Mouse (Mus musculus) embryonic stem cell, embryonic (primary cell): ENCODE data around the gene Smg6.

ENCODE experiments used
- CTCF ChIA-PET, 4 experiments: fragments of 300-600 bp in 2 of 4; fragments of 350-600 bp in 2 of 4; sonication (Branson Sonifier 250); formaldehyde crosslinking; loops; one replicate each; lab custom pipeline; 2022; ENCODE audit warnings: inconsistent platforms in 2 of 4; lab: Charles Lee
- POLR2A ChIA-PET, 4 experiments: fragments of 300-600 bp in 2 of 4; fragments of 350-600 bp in 2 of 4; sonication (Branson Sonifier 250); formaldehyde crosslinking; loops; one replicate each; lab custom pipeline; 2022; ENCODE audit warnings: antibody characterized with exemption in 4 of 4, inconsistent platforms in 1 of 4; lab: Charles Lee

Smg6 gene

DNA sequence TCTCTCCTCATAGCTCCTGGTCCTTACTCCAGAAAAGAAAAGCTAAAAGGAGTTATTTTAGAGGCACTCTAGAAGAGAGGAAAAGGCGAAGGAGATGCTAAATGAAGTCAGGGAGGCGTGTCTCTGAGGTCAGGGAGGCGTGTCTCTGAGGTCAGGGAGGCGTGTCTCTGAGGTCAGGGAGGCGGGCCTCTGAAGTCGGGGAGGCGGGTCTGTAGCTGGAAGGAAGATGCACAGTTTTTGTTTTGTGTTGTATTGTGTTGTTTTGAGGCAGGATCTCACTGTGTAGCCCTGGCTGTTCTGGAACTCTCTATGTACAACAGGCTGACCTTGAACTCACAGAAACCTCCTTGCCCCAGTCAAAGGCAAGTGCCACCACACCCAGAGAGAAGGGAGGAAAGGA, 272.3 kb downstream of the Smg6 start:
- CTCF ChIA-PET = interaction anchor here in 1 of 4 experiments (0.6 to 0.9 kb wide), 2 partner anchors 107 to 313 kb away, joined by 3 to 6 read pairs; no protein-coding TSS in a partner anchor
- POLR2A ChIA-PET = interaction anchor here in 3 of 4 experiments (0.5 to 1.5 kb wide), 12 partner anchors 9 to 361 kb away, joined by 3 to 4 read pairs (median 3); partner anchors contain the start of gene Hic1 (in 1 of the 3)

DNA sequence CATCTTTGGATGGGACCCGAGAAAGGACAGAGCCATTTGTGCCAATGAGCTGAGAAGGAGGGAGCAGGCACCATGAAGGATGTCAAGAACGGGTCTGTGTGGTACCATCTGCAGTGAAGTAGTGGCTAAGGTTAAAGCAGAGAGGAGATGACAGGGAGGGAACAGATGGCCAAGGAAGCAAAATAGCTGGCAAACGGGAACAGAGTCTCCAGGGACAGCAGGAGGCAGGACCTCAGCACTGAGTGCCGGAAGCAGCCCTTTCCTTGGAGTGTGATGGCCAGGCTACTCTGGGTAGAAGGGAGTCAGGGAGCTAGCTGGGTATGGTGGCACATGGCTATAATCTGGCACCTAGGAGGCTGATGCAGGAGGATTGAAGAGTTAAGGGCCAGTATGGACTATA, 273.2 kb downstream of the Smg6 start:
- POLR2A ChIA-PET = interaction anchor here in 2 of 4 experiments (0.9 to 1.7 kb wide), 4 partner anchors 16 to 149 kb away, joined by 3 to 5 read pairs (median 3); partner anchors contain the start of genes Rpa1 (in 1 of the 2) and Smyd4 (in 1 of the 2)
- CTCF ChIA-PET = no interaction called here

DNA sequence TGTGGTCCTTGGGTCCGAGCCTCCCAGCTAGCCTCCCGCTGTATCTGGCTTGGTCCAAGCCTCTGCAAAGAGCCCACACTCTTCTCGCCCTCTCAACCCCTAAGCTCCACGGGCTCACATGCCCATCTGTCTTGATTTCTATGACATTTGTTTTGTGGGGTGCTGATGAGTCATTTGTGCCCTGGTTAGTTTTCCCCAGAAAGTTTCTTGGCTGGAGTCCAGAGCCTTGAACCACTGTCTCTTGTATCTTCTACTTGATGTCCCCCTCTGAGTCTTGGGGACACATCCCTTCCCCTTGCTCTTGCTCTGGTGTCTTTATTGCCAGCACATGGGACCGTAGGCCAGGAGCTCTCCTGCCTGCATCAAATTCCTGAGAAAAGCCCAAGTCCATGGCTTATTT, 274.3 kb downstream of the Smg6 start:
- CTCF ChIA-PET = interaction anchor here in 2 of 4 experiments (0.6 to 1.5 kb wide), 3 partner anchors 14 to 358 kb away, joined by 3 to 9 read pairs (median 5); no protein-coding TSS in a partner anchor
- POLR2A ChIA-PET = interaction anchor here in 2 of 4 experiments (0.7 to 1.7 kb wide), 7 partner anchors 9 to 310 kb away, joined by 3 to 7 read pairs (median 3); partner anchors contain the start of genes Rilp (in 1 of the 2), Rpa1 (in 1 of the 2) and Smyd4 (in 1 of the 2)

DNA sequence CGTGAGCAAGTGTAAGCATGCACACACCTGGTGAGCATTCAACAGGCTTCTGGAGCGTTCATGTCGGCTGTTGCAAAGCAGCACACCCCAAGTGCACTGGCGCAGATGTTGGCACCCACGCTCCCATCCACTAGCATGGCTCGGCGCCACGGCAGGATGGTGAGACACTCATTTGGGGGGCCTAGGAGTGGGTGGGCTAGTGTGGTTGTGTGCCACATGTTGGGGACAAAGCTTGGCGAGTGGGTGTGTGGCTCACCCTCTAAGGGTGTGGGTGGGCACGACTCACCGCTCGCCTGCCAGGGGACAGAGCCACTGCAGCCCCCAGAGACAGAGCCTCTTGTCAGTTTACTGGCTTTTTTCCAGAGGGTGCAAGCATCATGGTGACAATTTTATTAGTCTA, 275.3 kb downstream of the Smg6 start:
- CTCF ChIA-PET = no interaction called here
- POLR2A ChIA-PET = interaction anchor here in 1 of 4 experiments (0.9 to 1.0 kb wide), 2 partner anchors 14 to 94 kb away, joined by 3 read pairs; no protein-coding TSS in a partner anchor

DNA sequence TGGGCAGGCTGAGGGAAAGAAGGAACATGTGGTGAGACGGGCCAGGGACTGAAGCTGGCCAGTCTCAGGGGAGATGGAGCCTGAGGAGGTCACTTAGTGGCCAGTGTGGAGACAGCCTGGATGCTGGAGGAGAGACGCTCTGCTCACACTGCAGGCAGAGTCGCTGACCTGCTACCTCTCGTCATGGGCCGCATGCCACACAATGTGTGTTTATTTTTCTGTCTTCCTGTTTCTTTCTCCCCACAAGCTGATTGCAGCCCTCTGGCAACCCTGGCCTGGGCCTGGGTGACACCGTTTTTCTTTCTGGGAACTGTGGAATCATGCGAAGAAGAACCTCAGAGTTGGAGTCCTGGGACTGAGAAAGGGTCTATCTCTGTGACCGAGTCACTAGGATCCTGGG, 276.1 kb downstream of the Smg6 start:
- CTCF ChIA-PET = interaction anchor here in 2 of 4 experiments (0.7 kb wide), 2 partner anchors 89 to 192 kb away, joined by 3 read pairs; no protein-coding TSS in a partner anchor
- POLR2A ChIA-PET = interaction anchor here in 1 of 4 experiments (0.6 to 1.0 kb wide), 3 partner anchors 13 to 94 kb away, joined by 3 to 4 read pairs (median 3); no protein-coding TSS in a partner anchor

DNA sequence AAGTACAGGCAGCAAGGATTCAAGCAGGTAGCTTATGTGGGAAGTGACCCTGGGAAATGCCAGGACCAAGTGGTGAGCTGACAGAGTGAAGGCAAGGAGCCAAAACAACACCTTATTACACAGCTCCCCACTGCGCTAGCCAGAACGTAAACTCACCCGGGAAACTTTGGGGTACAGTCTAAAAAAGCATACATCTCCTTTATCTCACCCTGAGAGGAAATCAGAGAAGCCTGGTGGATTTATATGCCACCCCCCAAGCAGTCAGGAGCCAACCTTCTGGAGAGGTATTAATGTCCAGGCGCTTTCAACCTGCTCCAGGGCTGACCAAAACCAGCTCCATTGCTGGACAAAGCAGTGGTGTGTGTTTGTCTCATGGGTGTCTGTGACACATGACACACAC, 278.3 kb downstream of the Smg6 start:
- CTCF ChIA-PET = interaction anchor here in 2 of 4 experiments (0.5 to 1.4 kb wide), 5 partner anchors 13 to 223 kb away, joined by 3 to 4 read pairs (median 3); no protein-coding TSS in a partner anchor
- POLR2A ChIA-PET = interaction anchor here in 2 of 4 experiments (0.7 to 2.1 kb wide), 8 partner anchors 9 to 365 kb away, joined by 3 to 12 read pairs (median 4); partner anchors contain the start of gene Tlcd2 (in 1 of the 2)

DNA sequence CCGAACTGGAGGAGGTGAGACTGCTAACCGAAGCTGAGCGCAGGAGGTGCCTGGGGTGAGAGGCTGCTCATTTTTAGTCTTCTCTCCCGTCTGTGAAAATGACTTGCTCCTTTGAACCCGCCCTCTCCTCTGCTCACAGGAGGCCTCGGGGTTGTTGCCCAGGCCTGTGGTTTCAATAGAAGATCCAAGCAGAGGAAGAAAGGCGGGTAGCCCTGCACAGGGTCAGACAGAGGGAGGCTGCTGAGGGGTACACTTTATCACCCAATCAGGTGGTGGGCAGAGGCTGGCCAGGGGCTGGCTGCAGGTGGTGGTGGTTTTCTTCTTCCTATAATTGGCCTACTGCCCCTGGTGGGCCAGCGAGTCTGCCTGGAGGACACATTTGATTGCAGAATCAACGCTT, 278.8 kb downstream of the Smg6 start:
- CTCF ChIA-PET = interaction anchor here in 2 of 4 experiments (0.5 to 1.4 kb wide), 4 partner anchors 12 to 306 kb away, joined by 3 to 4 read pairs (median 4); no protein-coding TSS in a partner anchor
- POLR2A ChIA-PET = interaction anchor here in 2 of 4 experiments (0.7 to 2.4 kb wide), 7 partner anchors 8 to 366 kb away, joined by 3 to 12 read pairs (median 6); partner anchors contain the start of gene Tlcd2 (in 1 of the 2)

DNA sequence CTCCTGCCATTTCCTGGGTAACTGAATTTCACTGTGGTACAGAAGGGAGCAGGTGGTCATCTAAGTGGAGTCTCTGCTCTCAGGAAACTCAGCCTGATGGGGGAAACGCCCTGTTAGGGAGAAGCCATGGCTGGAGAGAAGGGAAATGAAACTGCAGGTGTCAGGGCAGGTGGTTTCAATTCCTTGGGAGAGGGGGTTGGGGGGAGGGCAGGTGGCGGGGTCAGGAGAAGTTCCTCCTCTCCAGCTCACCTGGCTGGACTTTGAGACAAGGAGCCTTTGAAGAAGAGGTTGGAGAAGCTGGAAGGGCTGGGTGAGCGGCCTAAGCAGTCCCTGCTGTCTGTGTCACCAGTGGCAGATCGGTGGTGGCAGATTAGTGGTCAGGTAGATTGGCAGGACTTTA, 280.7 kb downstream of the Smg6 start:
- POLR2A ChIA-PET = interaction anchor here (0.6 to 2.4 kb wide), 16 partner anchors 8 to 382 kb away, joined by 3 to 13 read pairs (median 4); partner anchors contain the start of genes Dph1 (in 1 of the 4), Ovca2 (in 1 of the 4), Pitpna (in 1 of the 4) and Rpa1 (in 1 of the 4)
- CTCF ChIA-PET = interaction anchor here in 2 of 4 experiments (0.6 to 1.9 kb wide), 4 partner anchors 14 to 58 kb away, joined by 3 to 15 read pairs (median 6); partner anchors contain the start of genes Dph1 (in 1 of the 2) and Hic1 (in 1 of the 2)

DNA sequence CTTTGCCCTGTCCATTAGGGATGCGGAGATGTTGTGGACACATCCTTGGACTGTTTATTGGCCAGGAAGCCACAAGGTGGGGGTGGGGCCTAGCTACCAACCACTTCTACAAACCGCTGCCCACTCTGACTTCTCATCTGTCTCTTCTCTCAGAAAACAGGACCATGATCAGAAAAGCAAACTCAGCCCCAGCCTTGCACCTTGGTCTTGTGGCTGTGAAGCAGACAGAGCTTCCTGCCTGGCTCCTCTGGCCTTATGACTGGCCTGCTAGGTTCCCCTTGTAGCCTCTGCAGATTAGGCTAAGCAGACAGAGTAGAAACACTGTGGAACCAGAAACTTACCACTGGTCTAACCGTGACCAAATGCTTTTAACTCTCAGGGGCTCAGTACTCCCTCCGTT, 283.7 kb downstream of the Smg6 start:
- POLR2A ChIA-PET = interaction anchor here in 1 of 4 experiments (2.0 kb wide), 1 partner anchor 10 kb away, joined by 7 read pairs; no protein-coding TSS in a partner anchor
- CTCF ChIA-PET = interaction anchor here in 2 of 4 experiments (0.6 to 1.8 kb wide), 2 partner anchors 22 to 191 kb away, joined by 4 read pairs; no protein-coding TSS in a partner anchor

DNA sequence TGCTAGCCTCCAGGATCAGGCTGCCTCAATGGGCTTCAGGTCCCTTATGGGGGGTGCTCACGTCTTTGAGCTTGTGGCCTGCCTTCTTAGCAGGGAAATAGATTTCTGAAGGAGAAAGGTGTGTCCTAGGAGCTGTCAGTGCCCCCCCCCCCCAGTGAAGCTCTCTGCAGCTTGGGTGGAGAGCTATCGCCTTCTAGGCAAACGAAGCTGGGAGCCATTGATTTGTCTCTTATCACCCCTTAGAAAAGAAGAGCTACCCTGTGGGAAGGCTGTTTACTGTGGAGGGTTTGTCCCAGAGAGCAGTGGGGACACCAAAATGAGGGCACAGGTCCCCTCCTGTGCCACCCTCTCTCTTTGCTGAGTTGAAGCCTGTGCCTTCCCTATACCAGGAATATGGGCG, 284.5 kb downstream of the Smg6 start:
- CTCF ChIA-PET = interaction anchor here in 3 of 4 experiments (0.6 to 1.8 kb wide), 4 partner anchors 17 to 190 kb away, joined by 3 to 6 read pairs (median 4); no protein-coding TSS in a partner anchor

DNA sequence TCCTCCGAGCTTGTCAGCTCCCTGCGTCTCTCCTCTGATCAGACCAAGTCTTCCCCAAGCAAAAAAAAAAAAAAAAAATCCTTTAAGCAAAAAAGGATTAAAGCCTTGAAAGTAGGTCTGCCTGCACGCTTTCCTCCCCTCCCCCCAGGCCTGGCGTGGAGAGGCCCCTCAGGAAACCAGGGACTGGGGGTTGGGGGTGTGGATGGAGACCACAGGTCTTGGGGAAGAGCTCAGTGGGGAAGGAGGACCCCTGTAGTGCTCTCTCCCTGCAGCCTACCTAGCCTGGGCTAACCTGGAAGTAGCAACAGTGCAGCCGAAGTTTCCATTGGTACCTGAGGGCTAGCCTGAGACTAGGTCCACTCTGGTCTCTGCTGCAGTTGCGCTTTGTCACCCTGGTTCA, 285.1 kb downstream of the Smg6 start:
- ChIA-PET POLR2A (interaction anchor here in 1 of 4 experiments (0.6 to 0.7 kb wide), 4 partner anchors 14 to 560 kb away, joined by 3 to 5 read pairs (median 4); no protein-coding TSS in a partner anchor), CTCF (interaction anchor here in 2 of 4 experiments (0.6 to 1.8 kb wide), 2 partner anchors 21 kb away, joined by 4 to 6 read pairs; no protein-coding TSS in a partner anchor)

More for the DNA sequence above, 284.5 kb downstream of the Smg6 start:
- POLR2A ChIA-PET = interaction anchor here in 2 of 4 experiments (0.6 to 2.0 kb wide), 4 partner anchors 10 to 41 kb away, joined by 3 to 7 read pairs (median 4); partner anchors contain the start of gene Hic1 (in 1 of the 2)

DNA sequence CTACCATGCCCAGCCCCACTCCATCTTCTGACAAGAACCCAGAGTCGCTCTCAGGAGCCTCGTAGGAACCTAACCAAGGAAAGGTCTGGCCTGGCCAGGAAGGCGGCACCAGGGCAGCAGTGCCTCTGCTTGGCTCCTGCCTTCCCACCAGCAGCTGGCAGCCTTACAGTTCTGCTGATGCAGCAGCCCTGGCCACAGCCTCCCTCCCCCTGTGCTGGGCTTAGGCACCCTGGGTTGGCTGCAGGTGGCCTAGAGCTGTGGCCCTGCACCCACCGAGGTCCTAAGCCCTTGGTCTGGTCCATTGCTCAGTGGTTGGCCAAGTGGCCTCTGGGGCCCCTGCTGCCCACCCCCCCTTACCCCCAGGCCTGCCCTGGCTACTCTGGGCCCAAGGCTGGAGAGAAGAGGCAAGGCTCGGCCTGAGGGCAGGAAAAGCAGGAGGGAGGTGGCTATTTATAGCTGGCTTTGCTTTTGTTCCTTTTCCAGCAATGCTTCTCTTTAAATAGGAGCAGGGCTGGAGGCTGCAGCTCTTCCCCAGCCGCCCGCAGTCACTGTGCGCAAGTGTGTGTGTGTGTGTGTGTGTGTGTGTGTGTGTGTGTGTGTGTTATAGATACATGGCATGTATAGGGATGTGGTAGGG, 286.5 kb downstream of the Smg6 start:
- ChIA-PET POLR2A (interaction anchor here in 2 of 4 experiments (0.9 to 3.4 kb wide), 3 partner anchors 17 to 249 kb away, joined by 3 to 17 read pairs (median 3); partner anchors contain the start of genes Rpa1 (in 1 of the 2), Rtn4rl1 (in 1 of the 2), Smyd4 (in 1 of the 2) and Tlcd2 (in 1 of the 2)), CTCF (interaction anchor here in 2 of 4 experiments (0.6 kb wide), 3 partner anchors 61 to 288 kb away, joined by 3 read pairs; no protein-coding TSS in a partner anchor)

DNA sequence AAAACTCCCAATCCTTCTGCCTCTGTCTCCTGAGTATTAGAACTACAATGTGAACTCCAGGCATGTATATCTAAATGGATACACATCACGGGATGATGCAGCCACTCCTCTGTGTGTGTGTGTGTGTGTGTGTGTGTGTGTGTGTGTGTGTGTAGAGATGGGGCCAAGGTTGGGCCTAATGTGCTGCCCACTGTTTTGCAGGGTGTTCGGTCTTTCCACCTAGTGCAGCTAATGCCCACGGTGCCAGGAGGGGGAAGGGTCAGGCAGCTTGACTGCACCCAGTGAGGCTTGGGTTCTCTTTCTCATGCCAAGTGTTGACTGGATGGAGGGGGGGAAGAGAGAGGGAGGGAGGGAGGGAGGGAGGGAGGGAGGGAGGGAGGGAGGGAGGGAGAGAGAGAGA, 287.3 kb downstream of the Smg6 start:
- POLR2A ChIA-PET = interaction anchor here in 2 of 4 experiments (0.9 to 3.4 kb wide), 5 partner anchors 17 to 248 kb away, joined by 3 to 17 read pairs (median 3); partner anchors contain the start of genes Rpa1 (in 2 of the 2), Smyd4 (in 2 of the 2), Rtn4rl1 (in 1 of the 2) and Tlcd2 (in 1 of the 2)
- CTCF ChIA-PET = interaction anchor here in 1 of 4 experiments (0.6 to 1.1 kb wide), 2 partner anchors 78 to 289 kb away, joined by 3 to 4 read pairs; no protein-coding TSS in a partner anchor

DNA sequence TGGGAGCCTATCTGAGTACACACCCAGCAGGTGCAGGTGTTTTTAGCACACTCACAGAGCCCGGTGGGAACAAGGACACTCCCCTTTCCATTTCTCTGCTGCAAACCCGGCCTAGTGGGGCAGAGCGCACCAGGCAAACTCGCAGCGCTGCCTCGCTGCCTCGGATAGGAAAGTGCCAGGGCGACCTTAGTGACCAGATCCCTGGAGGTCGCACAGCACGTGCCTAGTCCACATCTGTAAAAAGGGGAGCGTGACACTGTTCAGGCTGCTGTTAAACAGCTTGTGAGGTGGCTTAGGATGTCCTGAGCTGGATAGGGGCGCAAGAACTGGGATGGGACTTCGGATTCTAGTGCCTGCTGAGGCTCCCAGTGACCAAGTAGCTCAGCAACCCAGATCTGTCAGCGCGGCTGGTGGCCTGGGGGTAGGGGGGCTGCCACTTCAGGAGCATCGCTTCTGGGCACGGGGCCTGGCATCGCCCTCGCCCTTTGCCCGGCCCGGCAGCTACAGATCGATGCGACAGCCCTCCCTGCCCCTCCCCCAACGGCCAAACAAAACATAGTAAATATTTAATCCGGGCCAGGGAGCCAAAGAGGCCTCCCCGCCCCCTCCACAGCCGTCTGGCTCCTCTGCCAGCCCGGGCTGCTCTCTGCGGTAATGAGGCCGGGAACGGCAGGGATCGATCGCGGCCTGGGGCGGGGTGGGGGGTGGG, 287.9 kb downstream of the Smg6 start:
- CTCF ChIA-PET = interaction anchor here in 2 of 4 experiments (0.7 to 1.2 kb wide), 3 partner anchors 77 to 89 kb away, joined by 3 to 4 read pairs (median 4); no protein-coding TSS in a partner anchor
- POLR2A ChIA-PET = interaction anchor here (0.5 to 3.4 kb wide), 13 partner anchors 8 to 436 kb away, joined by 3 to 17 read pairs (median 3); partner anchors contain the start of genes Rpa1 (in 1 of the 4), Rtn4rl1 (in 1 of the 4) and Smyd4 (in 1 of the 4)
